Mouse (Mus musculus) thymus, adult 2 months (tissue): ENCODE measurements around the gene Micall2. TPM values are rescaled to one million over a fixed set of nuclear protein-coding genes. Genes with fewer than 3 reads are reported as not detected.

Experiments used
- DNase-seq: peaks from one replicate; pipeline ENCODE4 v3.0.0; 2021
- H3K27ac ChIP-seq: fragments of 200-500 bp; 2 replicates; pipeline ENCODE4 v1.5.1; 2012; ENCODE audit warnings: low read length, control low read depth; ENCODE audit not compliant: control insufficient read depth, insufficient read depth
- H3K27me3 ChIP-seq: fragments of 200-500 bp; 2 replicates; pipeline ENCODE4 v1.6.1; 2012; ENCODE audit warnings: mild to moderate bottlenecking, low read length, moderate library complexity, mixed read lengths; ENCODE audit not compliant: control insufficient read depth, insufficient read depth
- H3K36me3 ChIP-seq: fragments of 200-500 bp; 2 replicates; pipeline ENCODE4 v1.6.1; 2012; ENCODE audit warnings: mild to moderate bottlenecking, low read length, moderate library complexity; ENCODE audit not compliant: control insufficient read depth, insufficient read depth
- H3K4me1 ChIP-seq: fragments of 200-500 bp; replicated peaks from 2 replicates; pipeline ENCODE4 v1.6.1; 2012; ENCODE audit warnings: low read length; ENCODE audit not compliant: control insufficient read depth, insufficient read depth
- H3K4me3 ChIP-seq: fragments of 200-500 bp; 2 replicates; pipeline ENCODE4 v1.5.1; 2012; ENCODE audit warnings: mild to moderate bottlenecking, low read length, control low read depth, moderate library complexity; ENCODE audit not compliant: control insufficient read depth, insufficient read depth
- CTCF ChIP-seq: fragments of 200-500 bp; IDR thresholded peaks from 2 replicates; pipeline ENCODE4 v1.5.1; 2012; ENCODE audit warnings: mild to moderate bottlenecking, control low read depth, low read length, moderate library complexity, borderline replicate concordance; ENCODE audit not compliant: control insufficient read depth, poor library complexity, insufficient read depth; ENCODE audit errors: extremely low read depth
- POLR2A ChIP-seq: fragments of 200-500 bp; IDR thresholded peaks from 2 replicates; pipeline ENCODE4 v1.6.1; 2012; ENCODE audit warnings: mild to moderate bottlenecking, low read length, control low read depth, moderate library complexity; ENCODE audit not compliant: control insufficient read depth, poor library complexity, insufficient read depth; ENCODE audit errors: extremely low read depth
- WGBS: fragments of 180-500 bp; shearing (Covaris S2); methylation state at CpG from one replicate; pipeline ENCODE4 v1.1.7; 2018; 5-methylcytosine and 5-hydroxymethylcytosine counted together
- polyA plus RNA-seq: library from polyadenylated mRNA; depleted of rRNA; stranded (reverse); fragments of >200 nt; gene quantifications from 2 replicates; pipeline ENCODE4 v1.2.3, GENCODE M21; 2012; rRNA removed

Micall2 gene
- 6.3 and 6.7 TPM in 2 replicates for polyA plus RNA-seq

- H3K4me3 ChIP-seq: peak within 1 kb of the TSS; percentile 34
- no peak within 1 kb of the TSS for H3K27ac ChIP-seq
- TF ChIP-seq CTCF: no peak
- no peak for TF ChIP-seq POLR2A
- DNase-seq: peak; percentile 91
- H3K27me3 ChIP-seq: no peaks in the 10 kb centered on the region
- no peaks in the 10 kb centered on the region for H3K36me3 ChIP-seq
- WGBS: 5% methylated on average over 49 of the region's 50 CpGs
- peaks cover 30% of the 10 kb centered on the region for H3K4me1 ChIP-seq
These were observed at the start of gene Micall2 for GRCm38 (mm10) chr5:139735677-139736503. Micall2 (minus strand) TSS chr5:139736336.

- H3K4me3 ChIP-seq: no peak overlapping the region
- DNase-seq: no peak
- H3K27ac ChIP-seq: no peak overlapping the region
- TF ChIP-seq POLR2A (no peak), CTCF (no peak)
- H3K4me1 ChIP-seq: peaks cover 11% of the 10 kb centered on the region
- 90% methylated on average over 8 of the region's 8 CpGs for WGBS
- H3K27me3 ChIP-seq: no peaks in the 10 kb centered on the region
- H3K36me3 ChIP-seq: no peaks in the 10 kb centered on the region
These were observed 45.3 kb upstream of the Micall2 start for GRCm38 (mm10) chr5:139781406-139781805.

- H3K4me1 ChIP-seq: peaks cover 28% of the 10 kb centered on the region
- DNase-seq: peak; percentile 67
- H3K27ac ChIP-seq: peak overlapping the region; percentile 92
- H3K36me3 ChIP-seq: peaks cover 5% of the 10 kb centered on the region
- no peak overlapping the region for H3K4me3 ChIP-seq
- 6% methylated on average over 5 of the region's 5 CpGs for WGBS
- no peaks in the 10 kb centered on the region for H3K27me3 ChIP-seq
- TF ChIP-seq POLR2A: no peak
- 0 out of 2 replicates have a peak, but pooled peaks have one; percentile 35 for TF ChIP-seq CTCF
These were observed 40.8 kb upstream of the Micall2 start for GRCm38 (mm10) chr5:139776966-139777365.

- peak; percentile 97 for DNase-seq
- Histone ChIP-seq H3K36me3 (peaks cover 21% of the 10 kb centered on the region), H3K4me3 (peak within 1 kb of the TSS; percentile 91), H3K27ac (peak within 1 kb of the TSS; percentile 92), H3K4me1 (peaks cover 28% of the 10 kb centered on the region), H3K27me3 (no peaks in the 10 kb centered on the region)
- TF ChIP-seq CTCF (peak; percentile 93), POLR2A (peak; percentile 43)
- WGBS: under 1% methylated on average over 55 of the region's 55 CpGs
These were observed 39.2 kb upstream of the Micall2 start, which contains the start of gene Ints1 for GRCm38 (mm10) chr5:139775216-139775926. Ints1 (minus strand) TSS chr5:139775674.

- WGBS: 93% methylated on average over 8 of the region's 8 CpGs
- no peak overlapping the region for H3K27ac ChIP-seq
- no peaks in the 10 kb centered on the region for H3K4me1 ChIP-seq
- H3K27me3 ChIP-seq: no peaks in the 10 kb centered on the region
- no peak overlapping the region for H3K4me3 ChIP-seq
- DNase-seq: no peak
- H3K36me3 ChIP-seq: peaks cover 62% of the 10 kb centered on the region
- TF ChIP-seq POLR2A: no peak
- no peak for TF ChIP-seq CTCF
These were observed 32.1 kb upstream of the Micall2 start for GRCm38 (mm10) chr5:139768216-139768615.

- H3K27me3 ChIP-seq: no peaks in the 10 kb centered on the region
- no peak overlapping the region for H3K4me3 ChIP-seq
- 92% methylated on average over 11 of the region's 11 CpGs for WGBS
- peaks cover 60% of the 10 kb centered on the region for H3K36me3 ChIP-seq
- TF ChIP-seq POLR2A (no peak), CTCF (peak; percentile 57)
- H3K4me1 ChIP-seq: no peaks in the 10 kb centered on the region
- peak; percentile 27 for DNase-seq
- no peak overlapping the region for H3K27ac ChIP-seq
These were observed 28.2 kb upstream of the Micall2 start for GRCm38 (mm10) chr5:139764296-139764695.
